Mouse (Mus musculus) heart, postnatal 0 days (tissue): ENCODE data around the gene Mmel1.

Experiments
- CTCF ChIP-seq: IDR thresholded peaks from 2 replicates; pipeline ENCODE4 v1.5.1; 2016; ENCODE audit warnings: antibody characterized with exemption, control low read depth, low read depth
- EP300 ChIP-seq: IDR thresholded peaks from 2 replicates; pipeline ENCODE4 v1.6.1; 2016; ENCODE audit warnings: antibody characterized with exemption, low read depth

GRCm38 (mm10) chr4:154941831-154942230 lies 72.4 kb downstream of the Mmel1 start:
- no peak for TF ChIP-seq CTCF
- TF ChIP-seq EP300 = no peak
